Mouse (Mus musculus): ENCODE measurements around the gene Ap4b1. TPM values are rescaled to one million over a fixed set of nuclear protein-coding genes. Genes with fewer than 3 reads are reported as not detected.

Ap4b1 gene
- polyA plus RNA-seq (2015; fragmentation: Nextera tagmentation; extraction: Ambion mirVana), result 13.0 and 15.4 TPM in 2 replicates

DNA sequence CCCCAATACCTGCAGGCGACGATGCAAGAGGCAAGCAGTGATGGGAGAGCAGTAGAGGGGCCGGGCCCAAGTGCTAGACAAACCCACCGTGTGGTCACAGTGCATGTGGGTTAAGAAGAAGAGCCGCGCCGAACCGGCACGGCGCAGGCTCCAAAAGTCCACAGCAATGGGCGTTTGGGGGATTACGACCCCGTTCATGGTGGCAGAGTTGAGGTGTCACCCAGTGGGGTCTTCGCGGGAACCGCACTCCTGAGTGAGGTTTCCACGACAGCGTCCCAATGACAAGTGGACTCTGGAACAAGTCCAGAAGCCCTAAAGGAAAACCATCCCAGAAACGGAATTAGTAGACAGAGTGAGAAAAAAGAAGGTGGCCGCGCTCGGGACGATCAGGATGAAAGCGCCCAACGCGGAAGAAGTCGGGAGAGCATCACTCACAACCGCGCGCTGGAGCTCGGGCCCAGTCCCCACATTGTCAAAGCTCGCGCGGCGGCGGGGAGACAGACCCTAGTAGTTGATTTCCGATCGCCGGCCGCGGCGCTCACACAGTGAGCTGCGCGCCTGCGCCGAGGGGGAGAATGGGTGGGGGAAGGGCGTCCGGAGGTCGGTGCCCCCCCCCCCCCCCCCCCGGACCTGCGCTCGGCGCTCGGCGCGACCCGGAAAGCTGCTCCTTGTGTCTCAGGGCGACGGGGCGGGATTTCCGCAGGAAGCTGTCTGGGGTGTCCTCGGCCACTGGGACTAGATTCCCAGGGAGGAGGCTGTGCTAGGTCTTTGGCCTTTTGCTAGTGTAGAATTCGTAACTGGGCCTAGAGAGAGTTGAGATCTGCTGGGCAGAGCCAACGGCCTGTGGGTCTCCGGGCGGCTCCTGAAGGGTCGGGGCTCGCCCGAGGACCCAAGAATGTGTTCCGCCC lies at the start of gene Ap4b1, which contains the start of the genes Dclre1b and Gm43064:
Gene Ap4b1 (plus strand): TSS at position 630 of the 908 bp plus-strand sequence.
Gene Dclre1b (minus strand): TSS at position 554 of the 908 bp plus-strand sequence.
Gene Gm43064 (plus strand): TSS at position 683 of the 908 bp plus-strand sequence.
- peak within 1 kb of the TSS; percentile 98 for H3K27ac ChIP-seq (replicated peaks)
- no peaks in the 10 kb centered on the region for H3K9me3 ChIP-seq (replicated peaks)
- H3K27me3 ChIP-seq, result no peaks in the 10 kb centered on the region
- WGBS (ENCODE audit: insufficient replicate concordance), result under 1% methylated on average over 68 of the region's 70 CpGs
- peak within 1 kb of the TSS; percentile 70 for H3K4me2 ChIP-seq
- H3K4me1 ChIP-seq (replicated peaks), result peaks cover 60% of the 10 kb centered on the region
- ATAC-seq (ENCODE audit: insufficient read depth), result peak; percentile 88
- peak within 1 kb of the TSS; percentile 90 for H3K9ac ChIP-seq
- peaks cover 52% of the 10 kb centered on the region for H3K36me3 ChIP-seq (replicated peaks)
- H3K4me3 ChIP-seq (replicated peaks), result peak within 1 kb of the TSS; percentile 89

- Histone ChIP-seq H3K36me3 (replicated peaks) (peaks cover 92% of the 10 kb centered on the region), H3K27me3 (no peaks in the 10 kb centered on the region), H3K4me2 (no peak overlapping the region), H3K9ac (no peak overlapping the region), H3K4me3 (replicated peaks) (no peak overlapping the region), H3K27ac (replicated peaks) (no peak overlapping the region), H3K4me1 (replicated peaks) (peaks cover 9% of the 10 kb centered on the region; the same call in 1 of the 2 replicates), H3K9me3 (replicated peaks) (no peaks in the 10 kb centered on the region)
- 76% methylated on average over 3 of the region's 3 CpGs for WGBS (ENCODE audit: insufficient replicate concordance)
- ATAC-seq (ENCODE audit: insufficient read depth), result no peak
Observed at GRCm38 (mm10) chr3:103766789-103767188, 42.5 kb upstream of the Ap4b1 start.

DNA sequence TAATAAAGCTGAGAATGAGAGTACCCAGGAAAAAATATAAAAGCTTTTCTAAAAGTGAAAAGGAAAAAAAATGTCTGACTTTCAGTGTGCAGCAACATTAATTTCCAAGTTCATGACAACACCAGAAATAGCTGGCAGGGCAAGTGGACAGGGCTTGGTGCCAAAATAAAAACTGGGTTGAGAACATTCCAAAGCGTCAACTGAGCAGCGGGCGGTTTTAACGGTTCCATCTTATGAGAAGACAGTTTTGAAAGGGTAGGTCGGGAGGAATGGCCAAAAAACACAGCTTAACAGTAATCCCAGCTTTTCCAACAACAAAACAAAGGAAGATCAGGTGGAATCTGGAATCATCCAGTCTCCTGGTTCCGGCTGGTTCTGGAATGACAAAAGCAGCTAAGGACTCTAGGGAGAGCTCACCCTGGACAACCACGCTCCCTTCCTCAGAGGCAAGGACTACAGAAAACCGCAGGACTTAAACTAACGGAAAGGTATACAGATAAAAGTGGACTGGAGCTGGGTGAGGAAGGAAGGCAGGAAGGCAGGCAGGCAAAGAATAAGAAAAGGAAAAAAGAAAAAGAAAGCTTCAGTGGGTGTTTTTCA lies 37.7 kb upstream of the Ap4b1 start:
- H3K4me1 ChIP-seq (replicated peaks), result peaks cover 22% of the 10 kb centered on the region
- H3K36me3 ChIP-seq (replicated peaks), result peaks cover 91% of the 10 kb centered on the region
- no peaks in the 10 kb centered on the region for H3K9me3 ChIP-seq (replicated peaks)
- H3K4me3 ChIP-seq (replicated peaks), result no peak overlapping the region
- H3K27me3 ChIP-seq, result no peaks in the 10 kb centered on the region
- H3K9ac ChIP-seq, result no peak overlapping the region
- ATAC-seq (ENCODE audit: insufficient read depth), result no peak
- H3K4me2 ChIP-seq, result no peak overlapping the region
- H3K27ac ChIP-seq (replicated peaks), result no peak overlapping the region
- 75% methylated on average over 9 of the region's 9 CpGs for WGBS (ENCODE audit: insufficient replicate concordance)

DNA sequence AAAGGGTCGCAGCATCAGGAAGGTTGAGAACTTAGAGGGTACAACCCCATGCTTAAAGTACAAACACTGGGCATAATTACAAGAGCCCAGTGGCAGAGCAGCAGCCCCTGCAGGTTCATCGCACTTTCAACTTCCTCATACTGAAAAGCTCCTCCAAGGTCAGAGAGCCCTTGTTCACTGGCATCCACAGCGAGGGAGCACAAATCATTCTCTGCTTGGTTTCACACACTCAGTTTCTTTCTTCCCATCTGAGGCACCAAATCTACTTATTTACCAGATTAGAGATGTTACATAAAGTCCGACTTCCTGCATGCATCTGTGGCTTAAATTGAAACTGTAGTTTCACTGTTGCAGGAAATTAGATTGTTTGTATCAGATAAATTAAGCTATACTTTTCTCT lies 36.5 kb upstream of the Ap4b1 start:
- ATAC-seq (ENCODE audit: insufficient read depth), result no peak
- no peak overlapping the region for H3K4me2 ChIP-seq
- no peaks in the 10 kb centered on the region for H3K27me3 ChIP-seq
- H3K4me3 ChIP-seq (replicated peaks), result no peak overlapping the region
- H3K9me3 ChIP-seq (replicated peaks), result no peaks in the 10 kb centered on the region
- 48% methylated on average over 4 of the region's 4 CpGs for WGBS (ENCODE audit: insufficient replicate concordance)
- peaks cover 94% of the 10 kb centered on the region for H3K36me3 ChIP-seq (replicated peaks)
- no peak overlapping the region for H3K9ac ChIP-seq
- peaks cover 28% of the 10 kb centered on the region for H3K4me1 ChIP-seq (replicated peaks)
- no peak overlapping the region for H3K27ac ChIP-seq (replicated peaks)

DNA sequence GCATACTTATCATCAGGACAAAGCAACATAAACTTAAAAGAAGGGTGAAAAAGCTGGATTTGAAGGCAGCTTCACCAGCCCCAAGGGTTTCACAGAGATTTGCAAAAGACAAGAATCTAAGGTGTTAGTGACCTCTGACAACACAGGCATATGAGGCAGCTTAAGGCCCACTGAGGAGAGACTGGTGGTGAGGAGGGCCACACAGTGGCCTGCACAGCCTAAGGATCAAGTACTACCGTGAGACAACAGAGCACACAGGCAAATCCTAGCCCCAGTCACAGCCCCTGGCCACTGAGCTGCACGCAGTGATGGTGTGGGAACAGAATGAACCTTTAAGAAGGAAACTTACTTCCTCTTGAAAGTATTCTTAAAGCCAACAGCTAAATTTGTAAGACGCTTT lies 35.8 kb upstream of the Ap4b1 start:
- Histone ChIP-seq H3K27ac (replicated peaks) (no peak overlapping the region), H3K4me2 (no peak overlapping the region), H3K36me3 (replicated peaks) (peaks cover 94% of the 10 kb centered on the region), H3K4me3 (replicated peaks) (no peak overlapping the region), H3K9me3 (replicated peaks) (no peaks in the 10 kb centered on the region), H3K27me3 (no peaks in the 10 kb centered on the region), H3K9ac (no peak overlapping the region), H3K4me1 (replicated peaks) (peaks cover 24% of the 10 kb centered on the region)
- WGBS (ENCODE audit: insufficient replicate concordance), result 65% methylated on average over 3 of the region's 3 CpGs
- no peak for ATAC-seq (ENCODE audit: insufficient read depth)

GRCm38 (mm10) chr3:103774009-103774408 lies 35.3 kb upstream of the Ap4b1 start:
- Histone ChIP-seq H3K4me2 (no peak overlapping the region), H3K9ac (no peak overlapping the region), H3K9me3 (replicated peaks) (no peaks in the 10 kb centered on the region), H3K27me3 (no peaks in the 10 kb centered on the region), H3K4me1 (replicated peaks) (peaks cover 27% of the 10 kb centered on the region), H3K27ac (replicated peaks) (no peak overlapping the region), H3K4me3 (replicated peaks) (no peak overlapping the region), H3K36me3 (replicated peaks) (peaks cover 92% of the 10 kb centered on the region)
- 88% methylated on average over 15 of the region's 15 CpGs for WGBS (ENCODE audit: insufficient replicate concordance)
- ATAC-seq (ENCODE audit: insufficient read depth), result no peak

DNA sequence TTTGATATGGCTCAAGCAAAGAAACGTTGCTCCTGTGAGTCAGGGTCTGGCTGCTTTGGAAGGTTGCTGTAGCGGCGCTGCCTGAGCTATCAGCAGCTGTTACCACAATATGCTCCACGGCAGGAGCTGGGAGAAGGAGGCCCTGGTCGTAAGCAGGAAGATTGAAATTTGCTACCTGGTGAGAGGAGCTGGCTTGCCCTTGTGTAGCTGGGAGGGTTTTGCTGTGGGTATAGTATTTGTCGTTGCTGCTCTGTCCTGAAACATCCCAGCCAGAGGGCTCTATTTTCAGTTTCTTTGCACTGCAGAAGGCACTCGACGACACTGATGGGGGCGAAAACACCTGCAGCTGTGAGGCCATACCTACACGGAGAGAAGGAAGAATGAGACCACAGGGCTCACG lies 31.4 kb upstream of the Ap4b1 start:
- no peak overlapping the region for H3K27ac ChIP-seq (replicated peaks)
- H3K4me3 ChIP-seq (replicated peaks), result no peak overlapping the region
- H3K4me2 ChIP-seq, result no peak overlapping the region
- ATAC-seq (ENCODE audit: insufficient read depth), result no peak
- H3K27me3 ChIP-seq, result no peaks in the 10 kb centered on the region
- 76% methylated on average over 11 of the region's 11 CpGs for WGBS (ENCODE audit: insufficient replicate concordance)
- H3K4me1 ChIP-seq (replicated peaks), result peaks cover 48% of the 10 kb centered on the region
- no peak overlapping the region for H3K9ac ChIP-seq
- peaks cover 67% of the 10 kb centered on the region for H3K36me3 ChIP-seq (replicated peaks)
- no peaks in the 10 kb centered on the region for H3K9me3 ChIP-seq (replicated peaks)

GRCm38 (mm10) chr3:103778660-103779059 lies 30.7 kb upstream of the Ap4b1 start:
- Histone ChIP-seq H3K27me3 (no peaks in the 10 kb centered on the region), H3K27ac (replicated peaks) (no peak overlapping the region), H3K9ac (no peak overlapping the region), H3K9me3 (replicated peaks) (no peaks in the 10 kb centered on the region), H3K4me1 (replicated peaks) (peaks cover 49% of the 10 kb centered on the region), H3K4me3 (replicated peaks) (no peak overlapping the region), H3K4me2 (no peak overlapping the region), H3K36me3 (replicated peaks) (peaks cover 63% of the 10 kb centered on the region)
- no peak for ATAC-seq (ENCODE audit: insufficient read depth)
- 61% methylated on average over 6 of the region's 6 CpGs for WGBS (ENCODE audit: insufficient replicate concordance)

GRCm38 (mm10) chr3:103779183-103779582 lies 30.1 kb upstream of the Ap4b1 start:
- Histone ChIP-seq H3K36me3 (replicated peaks) (peaks cover 63% of the 10 kb centered on the region), H3K4me1 (replicated peaks) (peaks cover 51% of the 10 kb centered on the region), H3K4me2 (no peak overlapping the region), H3K9ac (no peak overlapping the region), H3K27me3 (no peaks in the 10 kb centered on the region), H3K9me3 (replicated peaks) (no peaks in the 10 kb centered on the region), H3K4me3 (replicated peaks) (no peak overlapping the region), H3K27ac (replicated peaks) (no peak overlapping the region)
- no peak for ATAC-seq (ENCODE audit: insufficient read depth)
- 53% methylated on average over 7 of the region's 7 CpGs for WGBS (ENCODE audit: insufficient replicate concordance)

DNA sequence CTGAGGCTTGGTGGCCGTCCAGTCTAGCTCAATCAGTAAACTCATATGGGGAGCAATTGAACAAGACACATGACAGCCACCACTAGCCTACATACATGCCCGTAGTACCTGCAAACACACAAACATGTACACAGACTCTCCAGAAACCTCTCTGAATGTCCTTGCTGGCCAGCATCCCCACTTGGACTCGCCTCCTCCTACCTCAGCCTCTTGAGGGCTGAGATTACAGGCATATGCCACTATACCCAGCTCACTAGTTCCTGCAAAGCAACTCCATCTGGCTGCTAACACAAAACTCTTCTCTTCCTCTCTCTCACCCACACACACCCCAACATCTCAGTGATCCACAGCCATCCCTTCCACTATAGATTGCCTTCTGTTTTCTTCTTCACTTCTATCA lies 29.0 kb upstream of the Ap4b1 start:
- Histone ChIP-seq H3K9ac (no peak overlapping the region), H3K4me1 (replicated peaks) (peaks cover 61% of the 10 kb centered on the region), H3K9me3 (replicated peaks) (no peaks in the 10 kb centered on the region), H3K4me3 (replicated peaks) (no peak overlapping the region), H3K4me2 (no peak overlapping the region), H3K27ac (replicated peaks) (no peak overlapping the region), H3K27me3 (no peaks in the 10 kb centered on the region), H3K36me3 (replicated peaks) (peaks cover 58% of the 10 kb centered on the region)
- ATAC-seq (ENCODE audit: insufficient read depth), result no peak
- 69% methylated on average over 3 of the region's 3 CpGs for WGBS (ENCODE audit: insufficient replicate concordance)

DNA sequence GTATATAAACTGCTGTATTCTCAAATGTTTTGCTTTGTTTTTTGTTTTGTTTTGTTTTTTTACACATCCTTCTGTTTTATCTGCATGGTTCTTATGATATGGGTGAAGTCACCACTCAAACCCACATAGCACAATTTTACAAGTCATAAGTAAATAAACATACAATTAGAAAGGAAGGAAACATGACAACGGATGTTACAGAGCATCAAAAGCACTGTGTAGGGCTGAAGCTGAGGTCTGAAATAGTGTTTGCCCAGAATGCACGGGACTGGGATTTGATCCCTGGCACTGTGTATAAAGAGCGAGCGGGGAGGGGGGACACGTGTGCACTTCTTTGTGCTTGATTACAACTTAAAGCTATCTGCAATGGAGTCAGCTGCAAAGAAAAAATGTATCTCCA lies 28.5 kb upstream of the Ap4b1 start:
- no peaks in the 10 kb centered on the region for H3K9me3 ChIP-seq (replicated peaks)
- H3K27me3 ChIP-seq, result no peaks in the 10 kb centered on the region
- peaks cover 66% of the 10 kb centered on the region for H3K4me1 ChIP-seq (replicated peaks)
- peaks cover 54% of the 10 kb centered on the region for H3K36me3 ChIP-seq (replicated peaks)
- 71% methylated on average over 5 of the region's 5 CpGs for WGBS (ENCODE audit: insufficient replicate concordance)
- no peak overlapping the region for H3K4me2 ChIP-seq
- no peak for ATAC-seq (ENCODE audit: insufficient read depth)
- H3K9ac ChIP-seq, result no peak overlapping the region
- H3K4me3 ChIP-seq (replicated peaks), result no peak overlapping the region
- no peak overlapping the region for H3K27ac ChIP-seq (replicated peaks)

Data from liver, embryonic 15.5 days (tissue).